Mouse (Mus musculus): Measurements from ENCODE around the gene Sinhcaf.

DNA sequence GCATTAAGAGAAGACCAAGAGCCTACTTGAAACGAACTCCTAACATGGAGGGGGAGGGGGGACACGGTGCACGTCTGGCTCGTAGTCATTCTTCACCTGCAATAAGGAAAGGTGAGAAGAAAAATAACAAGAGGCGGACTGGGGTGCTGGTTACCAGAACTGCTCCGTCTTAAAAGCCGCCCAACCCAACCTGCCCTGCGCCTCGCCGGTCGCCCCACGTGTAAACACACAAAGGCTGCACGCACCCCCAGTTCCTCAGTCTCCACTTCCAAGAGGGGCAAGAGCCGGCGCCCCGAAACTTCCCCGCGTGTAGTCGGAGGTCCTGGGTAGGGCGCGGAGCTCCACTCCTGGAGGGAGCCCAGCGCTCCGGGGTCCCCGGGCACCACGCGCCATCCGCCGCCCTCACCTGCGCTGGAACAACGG lies 1.9 kb downstream of the Sinhcaf start:
- TF ChIP-seq POLR2A (IDR thresholded peaks at IDR 0.05; ENCODE audit: insufficient read depth, low read length) (no peak), CTCF (IDR thresholded peaks at IDR 0.05; ENCODE audit: low read depth, low read length) (no peak), EP300 (IDR thresholded peaks at IDR 0.05; ENCODE audit: insufficient read depth, low read depth, low read length) (no peak)

Measured in ES-Bruce4 (cell line).